Mouse (Mus musculus): ENCODE measurements around the gene Ssxa1. TPM values are rescaled to one million over a fixed set of nuclear protein-coding genes. Genes with fewer than 3 reads are reported as not detected.

Ssxa1 gene
- not detected in 2 replicates for polyA plus RNA-seq (2012; rRNA removed; ENCODE audit: low replicate concordance)

DNA sequence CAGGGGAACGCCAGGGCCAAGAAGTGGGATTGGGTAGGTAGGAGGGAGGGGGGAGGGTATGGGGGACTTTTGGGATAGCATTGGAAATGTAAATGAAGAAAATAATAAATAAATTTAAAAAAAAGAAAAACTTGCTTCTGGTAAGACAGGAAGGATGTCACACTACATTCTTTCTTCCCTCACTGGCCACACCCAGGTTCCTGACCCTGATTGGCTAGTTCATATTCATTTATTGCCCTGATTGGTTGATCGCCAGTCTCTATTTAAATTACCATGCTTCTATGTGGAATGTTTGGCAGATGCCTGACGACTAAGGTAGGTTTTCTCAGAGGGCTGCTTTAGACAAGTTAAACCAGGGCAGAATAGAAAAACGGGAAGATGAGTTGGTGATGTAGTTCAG lies at the start of gene Ssxa1:
Ssxa1 (plus strand) TSS at position 301 of the 400 bp plus-strand sequence.

DNA sequence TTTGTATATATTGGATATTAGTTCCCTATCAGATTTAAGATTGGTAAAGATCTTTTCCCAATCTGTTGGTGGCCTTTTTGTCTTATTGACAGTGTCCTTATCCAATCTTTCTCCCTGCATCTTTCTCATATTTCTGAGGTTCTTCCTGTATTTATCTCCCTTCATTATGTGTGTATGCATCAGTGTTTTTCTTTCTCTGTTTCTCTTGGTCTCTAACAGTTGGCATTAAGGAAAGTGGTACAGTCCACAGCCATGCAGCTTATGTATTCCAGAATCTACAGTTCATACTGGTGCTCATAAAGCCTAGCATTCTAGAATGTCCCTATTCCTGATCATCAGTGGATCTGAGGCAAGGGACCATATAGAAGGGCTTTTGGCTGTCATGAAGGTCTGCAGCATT lies 47.5 kb upstream of the Ssxa1 start, which contains the start of gene Spaca5:
Spaca5 (plus strand) TSS at position 301 of the 400 bp plus-strand sequence.

DNA sequence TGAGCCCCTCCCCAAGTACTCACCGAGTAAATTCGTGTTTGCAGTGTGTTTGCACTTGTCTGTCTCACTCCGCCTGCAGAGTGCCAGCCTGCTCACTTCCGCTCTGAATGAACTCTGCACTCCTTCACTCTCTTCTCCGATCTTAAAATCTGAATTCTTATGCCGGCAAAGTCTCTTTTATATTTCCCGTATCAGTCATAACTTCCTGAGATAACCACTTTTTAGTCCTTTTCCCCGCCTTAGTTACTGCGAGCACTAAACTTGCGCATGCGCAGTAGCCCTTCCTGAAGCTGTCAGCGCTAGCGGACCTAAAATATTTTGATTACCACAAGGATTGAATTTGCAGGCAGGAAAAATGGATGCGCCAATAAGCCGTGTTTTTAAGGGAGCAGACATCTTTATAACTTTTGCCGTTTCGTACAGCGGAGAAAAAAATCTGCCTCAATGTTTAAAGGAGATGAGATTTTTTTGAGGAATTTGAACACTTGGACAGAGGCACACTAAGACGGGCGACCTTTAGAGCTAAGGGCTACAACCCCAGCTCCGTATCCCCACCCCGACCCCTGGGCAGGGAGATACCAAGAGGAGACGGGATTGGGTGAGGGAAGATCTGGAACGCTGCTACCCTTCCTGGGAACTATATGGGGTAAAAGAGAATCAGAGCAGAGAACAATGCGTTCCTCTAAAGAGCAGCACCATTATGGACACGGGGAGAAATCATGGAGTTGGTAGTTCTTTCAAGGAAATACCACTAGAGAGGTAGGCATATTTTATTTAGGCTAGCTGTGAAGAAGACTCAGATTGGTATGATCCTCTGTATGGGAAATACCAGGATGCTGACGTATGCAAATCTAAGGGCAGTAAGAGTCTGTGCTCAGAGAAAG lies 26.4 kb upstream of the Ssxa1 start, which contains the start of gene Zfp300:
Zfp300 (minus strand) TSS at position 545 of the 884 bp plus-strand sequence.

Other genes with a start within 250 kb of the Ssxa1 start
- 0.70 and 3.8 TPM in 2 replicates for gene Timp1, start 245.7 kb upstream of the Ssxa1 start, polyA plus RNA-seq (2012; rRNA removed; ENCODE audit: low replicate concordance)
- 1.4 and 2.8 TPM in 2 replicates for gene Syn1, start 194.8 kb upstream of the Ssxa1 start, polyA plus RNA-seq (2012; rRNA removed; ENCODE audit: low replicate concordance)
- 9.1 and 10.0 TPM in 2 replicates for gene Cfp, start 184.3 kb upstream of the Ssxa1 start, polyA plus RNA-seq (2012; rRNA removed; ENCODE audit: low replicate concordance)
- 3.1 and 5.6 TPM in 2 replicates for gene Elk1, start 165.2 kb upstream of the Ssxa1 start, polyA plus RNA-seq (2012; rRNA removed; ENCODE audit: low replicate concordance)
- gene Uxt, start 153.8 kb upstream of the Ssxa1 start, polyA plus RNA-seq (2012; rRNA removed; ENCODE audit: low replicate concordance): 5.1 and 7.9 TPM in 2 replicates
- 0.15 and 0.26 TPM in 2 replicates for gene Zfp182, start 53.5 kb upstream of the Ssxa1 start, polyA plus RNA-seq (2012; rRNA removed; ENCODE audit: low replicate concordance)
- not detected in 2 replicates for gene Spaca5, start 47.4 kb upstream of the Ssxa1 start, polyA plus RNA-seq (2012; rRNA removed; ENCODE audit: low replicate concordance)
- gene Zfp300, start 26.3 kb upstream of the Ssxa1 start, polyA plus RNA-seq (2012; rRNA removed; ENCODE audit: low replicate concordance): 0.01 TPM in 1 of 2 replicates, not detected in the other
- gene Gm21876, start 59.8 kb downstream of the Ssxa1 start, polyA plus RNA-seq (2012; rRNA removed; ENCODE audit: low replicate concordance): not detected in 2 replicates

Measured in duodenum, adult 2 months (tissue).